Mouse (Mus musculus) brain, embryonic 14.5 days (tissue): ENCODE results near the gene Defb41.

Experiments
- CTCF ChIP-seq: fragments of 200-500 bp; IDR thresholded peaks from 2 replicates; pipeline ENCODE4 v1.5.1; 2012; ENCODE audit warnings: inconsistent platforms, mild to moderate bottlenecking, moderate library complexity, borderline replicate concordance; ENCODE audit not compliant: insufficient read depth, insufficient read length; ENCODE audit errors: extremely low read depth
- POLR2A ChIP-seq: fragments of 200-500 bp; IDR thresholded peaks from 2 replicates; pipeline ENCODE4 v1.6.1; 2012; ENCODE audit warnings: mild to moderate bottlenecking, inconsistent platforms, borderline replicate concordance; ENCODE audit not compliant: poor library complexity, insufficient read depth, insufficient read length, severe bottlenecking; ENCODE audit errors: extremely low read depth

DNA sequence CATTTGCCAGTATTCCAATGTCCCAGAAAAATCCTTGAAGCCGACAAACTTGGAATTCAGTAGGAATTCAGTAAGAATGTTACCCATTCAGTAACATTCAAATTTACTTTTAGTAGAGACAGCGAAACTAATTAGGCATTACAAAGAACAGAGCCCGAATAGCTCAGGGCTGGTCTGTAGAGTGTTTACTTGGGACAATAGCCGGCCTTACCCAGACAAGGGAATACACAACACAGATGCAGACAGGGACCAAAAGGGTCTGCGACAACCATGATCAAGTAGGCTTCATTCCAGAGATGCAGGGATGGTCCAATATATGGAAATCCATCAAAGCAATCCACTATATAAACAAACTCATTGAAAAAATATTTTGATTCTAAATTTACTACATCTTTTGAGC is 3.9 kb upstream of the Defb41 start:
- TF ChIP-seq CTCF, result no peak
- no peak for TF ChIP-seq POLR2A
